Mouse (Mus musculus) cerebellum, adult 2 months (tissue): ENCODE results near the gene Aff1. TPM values are rescaled to one million over a fixed set of nuclear protein-coding genes. Genes with fewer than 3 reads are reported as not detected.

Experiments
- DNase-seq, 2 experiments: peaks; one replicate each; pipeline ENCODE4 v3.0.0; 2021
- H3K27ac ChIP-seq: fragments of 200-500 bp; 2 replicates; pipeline ENCODE4 v1.5.1; 2012; ENCODE audit warnings: low read length, control low read depth, inconsistent platforms; ENCODE audit not compliant: insufficient read depth
- H3K27me3 ChIP-seq: fragments of 200-500 bp; 2 replicates; pipeline ENCODE4 v1.6.1; 2012; ENCODE audit warnings: inconsistent platforms, mild to moderate bottlenecking, low read length, moderate library complexity; ENCODE audit not compliant: control insufficient read depth, insufficient read depth
- H3K4me1 ChIP-seq: fragments of 200-500 bp; 2 replicates; pipeline ENCODE4 v1.6.1; 2011; ENCODE audit warnings: low read length; ENCODE audit not compliant: control insufficient read depth, insufficient read depth
- H3K4me3 ChIP-seq: fragments of 200-500 bp; replicated peaks from 2 replicates; pipeline ENCODE3; 2011; ENCODE audit warnings: mild to moderate bottlenecking, low read depth, low read length, control low read depth; ENCODE audit not compliant: insufficient read depth
- CTCF ChIP-seq: fragments of 200-500 bp; IDR thresholded peaks from 2 replicates; pipeline ENCODE4 v1.5.1; 2011; ENCODE audit warnings: low read depth, mild to moderate bottlenecking, control low read depth, low read length, moderate library complexity, borderline replicate concordance; ENCODE audit not compliant: insufficient read depth
- POLR2A ChIP-seq: fragments of 200-500 bp; IDR thresholded peaks from 2 replicates; pipeline ENCODE4 v1.6.1; 2011; ENCODE audit warnings: low read length, control low read depth, borderline replicate concordance; ENCODE audit not compliant: insufficient read depth
- WGBS: fragments of 180-500 bp; shearing (Covaris S2); methylation state at CpG from one replicate; pipeline ENCODE4 v1.1.7; 2018; 5-methylcytosine and 5-hydroxymethylcytosine counted together
- polyA plus RNA-seq: library from polyadenylated mRNA; depleted of rRNA; stranded (reverse); fragments of >200 nt; gene quantifications from 2 replicates; pipeline ENCODE4 v1.2.3, GENCODE M21; 2012

Aff1 gene
- polyA plus RNA-seq, 1 experiment: 9.3 TPM

- 94% methylated on average over 3 of the region's 3 CpGs for WGBS
- DNase-seq: no peak
- Histone ChIP-seq H3K27me3 (no peaks in the 10 kb centered on the region), H3K4me3 (no peak overlapping the region), H3K27ac (no peak overlapping the region), H3K4me1 (peaks cover 6% of the 10 kb centered on the region)
- TF ChIP-seq CTCF (no peak), POLR2A (no peak)
These were observed 103.9 kb downstream of the Aff1 start for GRCm38 (mm10) chr5:103796035-103796434.

- Histone ChIP-seq H3K27me3 (no peaks in the 10 kb centered on the region), H3K27ac (no peak overlapping the region), H3K4me1 (no peaks in the 10 kb centered on the region; the same call in 1 of the 2 replicates), H3K4me3 (no peak overlapping the region)
- no peak for DNase-seq
- no peak for TF ChIP-seq CTCF
- TF ChIP-seq POLR2A: no peak
- 39% methylated on average over 10 of the region's 10 CpGs for WGBS
These were observed 105.6 kb downstream of the Aff1 start for GRCm38 (mm10) chr5:103797774-103798173.

DNA sequence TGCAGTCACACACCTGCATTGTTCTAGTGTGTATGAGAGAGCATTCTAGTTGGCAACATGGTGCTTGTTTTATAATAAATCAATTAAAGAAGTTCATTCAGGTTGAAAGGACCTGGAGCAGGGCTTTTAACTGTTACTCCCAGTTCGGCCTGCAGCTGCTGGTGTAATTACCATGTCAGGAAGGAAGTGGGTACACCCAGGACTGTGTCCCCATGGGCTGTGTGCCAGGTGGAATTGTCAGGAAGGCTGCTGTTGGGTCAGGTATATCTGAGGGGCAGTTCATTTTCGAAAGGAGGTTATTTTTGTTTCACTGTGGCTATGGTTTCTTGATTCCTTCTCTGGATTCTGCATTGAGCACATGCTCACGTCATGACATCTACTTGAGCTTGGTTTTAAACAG, 107.3 kb downstream of the Aff1 start:
- Histone ChIP-seq H3K27me3 (no peaks in the 10 kb centered on the region), H3K4me3 (no peak overlapping the region), H3K27ac (no peak overlapping the region), H3K4me1 (no peaks in the 10 kb centered on the region; the same call in 1 of the 2 replicates)
- TF ChIP-seq CTCF (no peak), POLR2A (no peak)
- no peak for DNase-seq
- WGBS: 85% methylated on average over 3 of the region's 3 CpGs

DNA sequence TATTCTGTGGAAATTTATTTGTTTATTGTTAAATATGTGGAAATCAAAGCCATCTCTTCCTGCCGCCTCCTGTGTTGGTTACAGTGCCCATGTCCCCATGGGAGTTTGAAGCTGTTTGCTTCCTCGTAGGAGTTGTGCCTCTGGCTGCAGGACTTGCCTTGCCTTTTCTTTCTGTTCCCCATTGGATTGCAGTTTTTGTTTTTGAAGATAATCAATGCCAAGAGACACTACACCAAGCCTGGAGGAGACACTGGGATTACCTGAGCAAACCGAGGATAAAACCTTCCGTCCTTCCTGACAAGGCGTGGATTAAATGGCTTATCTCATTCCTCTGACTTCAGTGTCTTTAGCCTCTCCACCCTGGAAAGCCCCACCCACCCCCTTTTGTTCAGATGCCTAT, 107.8 kb downstream of the Aff1 start:
- DNase-seq: no peak
- Histone ChIP-seq H3K4me1 (no peaks in the 10 kb centered on the region; the same call in 1 of the 2 replicates), H3K4me3 (no peak overlapping the region), H3K27me3 (no peaks in the 10 kb centered on the region), H3K27ac (no peak overlapping the region)
- 93% methylated on average over 5 of the region's 5 CpGs for WGBS
- no peak for TF ChIP-seq CTCF
- no peak for TF ChIP-seq POLR2A

DNA sequence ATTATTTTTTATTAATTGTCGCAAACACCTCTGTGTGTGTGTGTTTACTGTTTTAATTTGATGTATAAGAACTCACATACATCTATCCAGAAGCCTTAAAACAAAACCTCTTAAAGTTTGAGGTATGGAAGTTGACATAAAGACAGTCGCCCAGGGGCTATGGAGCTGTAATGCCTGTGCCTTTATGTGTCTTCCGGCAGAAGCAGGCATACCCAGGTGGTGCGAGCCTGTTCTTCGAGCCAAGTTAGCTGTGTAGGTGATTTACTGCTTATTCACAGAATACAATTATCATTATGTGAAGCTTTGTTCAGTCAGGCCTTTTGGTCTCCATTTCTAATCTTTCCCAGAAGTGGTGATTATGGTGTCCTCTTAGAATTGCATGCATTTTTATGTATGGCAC, 111.2 kb downstream of the Aff1 start:
- no peak for TF ChIP-seq CTCF
- TF ChIP-seq POLR2A: no peak
- no peak overlapping the region for H3K4me3 ChIP-seq
- H3K27ac ChIP-seq: no peak overlapping the region
- no peak for DNase-seq
- H3K4me1 ChIP-seq: peaks cover 3% of the 10 kb centered on the region; the same call in 1 of the 2 replicates
- WGBS: 90% methylated on average over 5 of the region's 5 CpGs
- H3K27me3 ChIP-seq: no peaks in the 10 kb centered on the region

GRCm38 (mm10) chr5:103803927-103804590, 111.9 kb downstream of the Aff1 start:
- 19% methylated on average over 8 of the region's 8 CpGs for WGBS
- TF ChIP-seq CTCF: no peak
- no peak for TF ChIP-seq POLR2A
- Histone ChIP-seq H3K4me3 (no peak overlapping the region), H3K4me1 (peaks cover 3% of the 10 kb centered on the region; the same call in 1 of the 2 replicates), H3K27ac (no peak overlapping the region), H3K27me3 (no peaks in the 10 kb centered on the region)
- DNase-seq: peak; percentile 59 to 70

DNA sequence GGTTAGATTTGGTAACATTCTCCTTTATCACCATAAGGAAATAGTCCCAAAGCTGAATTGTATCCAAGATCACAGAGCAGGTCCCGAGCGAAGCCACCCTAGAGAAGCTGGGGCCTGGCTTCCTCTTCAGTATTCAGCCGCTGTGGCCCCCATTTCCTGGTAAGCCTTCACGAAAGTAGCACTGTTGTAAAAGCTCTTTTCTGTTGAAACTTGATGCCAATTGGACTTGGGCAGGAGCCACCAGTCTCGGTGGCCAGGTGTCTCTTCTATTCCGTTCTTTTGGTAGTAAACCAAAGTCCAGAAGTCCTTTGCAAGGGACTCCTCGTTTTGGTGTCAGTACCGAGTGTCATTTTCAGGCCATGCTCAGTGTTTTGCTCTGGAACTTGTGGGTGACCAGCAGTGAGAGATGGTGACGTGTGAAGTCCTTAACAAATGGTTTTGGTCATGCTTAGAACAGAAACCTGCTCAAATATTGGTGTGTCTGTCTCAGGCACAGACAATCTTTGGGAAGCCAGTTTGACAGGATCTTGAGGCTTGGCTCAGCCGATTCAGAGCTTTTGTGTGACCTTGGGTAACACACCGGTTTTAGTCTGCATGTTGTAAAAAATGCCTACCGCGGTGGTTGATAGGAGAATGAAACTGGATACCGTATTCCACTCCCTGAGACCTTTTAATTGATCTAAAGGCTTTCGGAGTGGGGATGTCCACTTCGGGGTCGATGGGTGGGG, 114.8 kb downstream of the Aff1 start:
- no peak for DNase-seq
- 67% methylated on average over 17 of the region's 17 CpGs for WGBS

DNA sequence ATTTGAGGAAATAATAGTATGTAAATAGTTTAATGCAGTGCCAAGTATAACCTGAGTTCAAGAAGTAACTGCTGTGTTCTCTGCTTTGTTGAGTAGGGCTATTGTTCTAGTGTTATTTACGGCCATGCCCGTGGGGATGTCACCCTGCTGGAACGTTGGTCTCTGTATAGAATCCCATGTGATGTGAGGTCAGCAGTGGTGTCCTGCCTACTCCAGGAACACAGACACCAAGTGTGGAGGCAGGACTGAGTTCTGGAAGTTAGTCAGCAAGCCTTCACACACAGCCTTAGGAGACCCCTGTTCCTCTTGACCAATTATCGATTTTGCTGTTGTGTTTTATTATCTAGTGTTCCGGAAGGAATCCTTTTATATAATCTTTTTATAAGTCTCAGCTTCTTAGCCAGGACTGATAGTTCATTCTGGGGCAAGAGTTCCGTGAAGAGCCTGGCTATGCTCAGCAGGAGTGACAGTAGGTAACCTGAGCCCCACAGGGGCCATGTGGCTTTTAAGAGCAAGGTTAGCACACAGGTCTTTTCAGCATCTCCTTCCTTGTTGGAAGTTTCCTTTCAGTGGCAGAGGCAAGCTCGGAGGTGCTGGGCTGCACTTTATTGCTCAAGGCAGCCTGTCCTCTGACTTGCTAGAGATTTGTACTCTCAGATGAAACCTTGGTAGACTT, 115.6 kb downstream of the Aff1 start:
- WGBS: 73% methylated on average over 7 of the region's 7 CpGs
- Histone ChIP-seq H3K27me3 (no peaks in the 10 kb centered on the region), H3K4me1 (peaks cover 3% of the 10 kb centered on the region; the same call in 1 of the 2 replicates), H3K27ac (no peak overlapping the region), H3K4me3 (no peak overlapping the region)
- DNase-seq: no peak
- TF ChIP-seq CTCF (no peak), POLR2A (no peak)

More for the DNA sequence above, 114.8 kb downstream of the Aff1 start:
- H3K4me1 ChIP-seq: peaks cover 3% of the 10 kb centered on the region; the same call in 1 of the 2 replicates
- no peak overlapping the region for H3K4me3 ChIP-seq
- no peaks in the 10 kb centered on the region for H3K27me3 ChIP-seq
- H3K27ac ChIP-seq: no peak overlapping the region
- TF ChIP-seq POLR2A (no peak), CTCF (no peak)
